Mouse (Mus musculus) spleen, adult 10 weeks (tissue): ENCODE results near the gene Ttbk1. TPM values are rescaled to one million over a fixed set of nuclear protein-coding genes. Genes with fewer than 3 reads are reported as not detected.

ENCODE experiments used
- polyA plus RNA-seq: library from polyadenylated mRNA; stranded (reverse); fragments of 350-450 nt; fragmentation: Illumina TruSeq; extraction: RNeasy Lipid Tissue Mini Kit (QIAGEN cat#74804); gene quantifications from one replicate; pipeline ENCODE4 v1.2.3, GENCODE M21; 2015; ENCODE audit warnings: low replicate concordance; ENCODE audit not compliant: insufficient read depth

Gene Ttbk1
- 0.75 TPM for polyA plus RNA-seq

DNA sequence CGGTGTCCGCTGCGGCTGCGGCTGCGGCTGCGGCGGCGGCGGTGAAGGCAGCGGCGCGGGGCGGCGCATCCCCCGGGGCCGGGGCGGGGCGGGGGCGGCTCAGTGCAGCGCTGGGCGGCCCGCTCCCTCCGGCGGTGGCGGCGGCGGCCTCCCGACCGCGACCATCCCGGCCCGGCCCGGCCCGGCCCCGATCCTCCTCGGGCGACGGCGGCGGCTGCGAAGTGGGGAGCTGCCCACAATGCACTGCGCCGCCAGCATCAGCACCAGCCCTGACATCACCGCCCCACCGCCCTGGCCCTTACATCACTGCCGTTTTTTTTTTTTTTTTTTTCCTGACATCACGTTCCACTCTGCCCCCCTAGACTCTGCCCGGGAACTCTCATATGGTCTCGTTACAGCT, at the start of gene Ttbk1:
Ttbk1 (minus strand) TSS at position 245 of the 400 bp plus-strand sequence.

DNA sequence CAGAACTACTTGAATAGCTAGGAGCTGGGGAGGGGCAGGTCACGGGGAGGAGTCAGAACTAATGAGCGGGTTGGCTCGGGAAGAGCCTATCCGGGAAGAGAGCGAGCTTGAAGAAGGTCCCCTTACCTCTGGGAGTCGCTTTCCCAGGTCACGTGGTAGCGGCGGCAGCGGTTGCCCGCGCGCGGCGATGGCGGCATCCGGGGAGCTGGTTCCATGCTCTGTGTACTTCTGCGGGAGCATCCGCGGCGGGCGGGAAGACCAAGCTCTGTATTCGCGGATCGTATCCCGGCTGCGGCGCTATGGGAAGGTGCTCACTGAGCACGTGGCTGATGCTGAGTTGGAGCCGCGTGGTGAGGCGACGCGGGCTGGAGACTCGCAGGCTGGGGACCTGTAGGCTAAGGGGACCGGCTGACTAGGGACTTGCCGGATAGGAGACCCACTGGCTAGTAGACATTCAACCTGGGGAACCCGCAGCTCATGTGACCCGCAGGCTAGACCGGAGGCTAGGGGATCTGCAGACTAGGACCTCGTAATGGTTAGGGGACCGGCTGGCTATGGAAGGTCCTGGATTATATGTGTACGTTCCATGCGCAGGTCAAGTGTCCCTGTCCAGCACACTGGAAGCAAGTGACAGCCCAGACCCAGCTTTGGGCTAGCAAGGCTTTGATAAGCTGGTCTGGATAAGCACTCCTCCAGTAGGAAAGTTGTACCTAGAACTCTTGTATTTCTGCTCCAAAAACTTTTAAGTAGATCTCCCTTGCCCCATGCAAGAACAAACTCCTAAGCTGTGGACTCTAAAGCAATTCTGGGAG, 9.4 kb upstream of the Ttbk1 start, which contains the start of gene Dnph1:
Dnph1 (plus strand) TSS at position 89 of the 812 bp plus-strand sequence.

DNA sequence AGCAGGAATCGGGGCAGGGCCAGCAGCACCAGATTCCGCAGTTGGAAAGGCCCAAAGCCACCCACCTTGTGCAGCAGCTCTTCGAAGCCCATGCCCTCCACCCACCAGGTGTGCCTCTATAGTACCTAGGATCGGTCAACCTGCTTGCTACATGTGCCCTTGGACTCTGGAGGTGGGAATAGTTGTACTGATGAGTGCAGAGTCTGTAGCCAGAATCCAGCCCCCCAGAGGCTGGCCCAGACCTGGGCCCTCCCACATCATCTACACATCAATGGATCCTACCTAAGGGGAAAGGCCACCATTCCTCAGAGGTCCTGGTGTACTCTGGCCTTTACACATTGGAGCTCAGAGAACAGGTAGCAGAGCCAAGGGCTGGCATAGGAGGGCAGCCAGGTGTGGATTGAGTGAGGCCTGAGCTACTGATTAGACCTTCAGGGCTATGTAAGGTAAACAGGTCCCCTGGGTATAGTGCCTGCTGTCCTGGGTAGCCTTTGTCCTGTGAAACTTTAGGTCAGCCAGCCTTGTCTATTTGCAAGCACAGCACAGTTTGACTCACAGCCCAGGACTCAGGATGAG, 49.1 kb downstream of the Ttbk1 start, which contains the start of gene Slc22a7:
Slc22a7 (minus strand) TSS at position 160 of the 576 bp plus-strand sequence.

DNA sequence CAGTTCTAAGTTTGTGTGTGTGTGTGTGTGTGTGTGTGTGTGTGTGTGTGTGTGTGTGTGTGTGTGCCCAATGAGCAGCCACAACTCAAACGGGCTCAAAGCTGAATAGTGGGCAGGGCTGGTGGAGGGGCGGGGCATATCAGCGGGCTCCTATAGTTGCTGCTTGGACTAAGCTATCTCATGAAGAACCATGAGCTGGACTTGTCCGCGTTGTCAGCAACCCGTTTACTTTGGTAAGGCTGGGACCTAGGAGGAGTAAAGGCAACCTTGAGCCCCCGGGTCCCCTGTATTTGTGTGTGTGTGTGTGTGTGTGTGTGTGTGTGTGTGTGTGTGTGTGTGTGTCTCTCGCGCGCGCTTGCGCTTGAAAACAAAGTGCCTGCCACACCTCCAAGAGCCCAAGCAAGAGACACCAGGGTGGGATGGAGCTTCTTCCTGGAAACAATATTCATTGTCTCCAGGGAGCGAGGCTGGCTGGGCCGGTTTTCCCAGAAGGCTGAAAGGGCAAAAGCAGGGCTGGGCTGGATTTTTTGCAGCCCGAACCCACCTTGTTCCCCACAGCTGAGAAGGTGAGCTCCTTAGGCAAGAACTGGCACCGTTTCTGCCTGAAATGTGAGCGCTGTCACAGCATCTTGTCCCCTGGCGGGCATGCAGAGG, 58.6 kb downstream of the Ttbk1 start, which contains the start of gene Crip3:
Crip3 (plus strand) TSS at position 166 of the 654 bp plus-strand sequence.

Other genes with a start within 250 kb of the Ttbk1 start
- 37.5 TPM for gene Polr1c, start 239.6 kb downstream of the Ttbk1 start, polyA plus RNA-seq
- 20.5 TPM for gene Yipf3, start 239.6 kb downstream of the Ttbk1 start, polyA plus RNA-seq
- 0.37 TPM for gene Lrrc73, start 234.1 kb downstream of the Ttbk1 start, polyA plus RNA-seq
- gene Tjap1, start 204.6 kb downstream of the Ttbk1 start, polyA plus RNA-seq: 10.3 TPM
- gene Dlk2, start 190.3 kb downstream of the Ttbk1 start, polyA plus RNA-seq: not detected
- 4.7 TPM for gene Abcc10, start 159.3 kb downstream of the Ttbk1 start, polyA plus RNA-seq
- gene Zfp318, start 103.9 kb downstream of the Ttbk1 start, polyA plus RNA-seq: 169 TPM
- 9.2 TPM for gene Crip3, start 58.7 kb downstream of the Ttbk1 start, polyA plus RNA-seq
- not detected for gene Slc22a7, start 49.2 kb downstream of the Ttbk1 start, polyA plus RNA-seq
- gene Dnph1, start 9.0 kb upstream of the Ttbk1 start, polyA plus RNA-seq: 1.6 TPM
- gene Cul9, start 58.7 kb upstream of the Ttbk1 start, polyA plus RNA-seq: 7.8 TPM
- gene Srf, start 68.5 kb upstream of the Ttbk1 start, polyA plus RNA-seq: 9.6 TPM
- 2.3 TPM for gene Ptk7, start 141.8 kb upstream of the Ttbk1 start, polyA plus RNA-seq
- 5.2 TPM for gene Klc4, start 158.3 kb upstream of the Ttbk1 start, polyA plus RNA-seq
- 16.5 TPM for gene Mrpl2, start 158.6 kb upstream of the Ttbk1 start, polyA plus RNA-seq
- 2.9 TPM for gene Cul7, start 162.7 kb upstream of the Ttbk1 start, polyA plus RNA-seq
- 14.0 TPM for gene Rrp36, start 186.7 kb upstream of the Ttbk1 start, polyA plus RNA-seq
- 41.4 TPM for gene Mea1, start 191.1 kb upstream of the Ttbk1 start, polyA plus RNA-seq
- gene Klhdc3, start 193.2 kb upstream of the Ttbk1 start, polyA plus RNA-seq: 35.6 TPM
- 26.7 TPM for gene Ppp2r5d, start 217.4 kb upstream of the Ttbk1 start, polyA plus RNA-seq
- 6.5 TPM for gene Pex6, start 223.8 kb upstream of the Ttbk1 start, polyA plus RNA-seq
- 0.36 TPM for gene Gnmt, start 241.5 kb upstream of the Ttbk1 start, polyA plus RNA-seq